Mouse (Mus musculus): ENCODE data around the gene Prdm8. TPM values are rescaled to one million over a fixed set of nuclear protein-coding genes. Genes with fewer than 3 reads are reported as not detected.

Gene Prdm8
- polyA plus RNA-seq (2016; fragmentation: Nextera tagmentation; extraction: Ambion mirVana): 0.45 and 0.92 TPM in 2 replicates

DNA sequence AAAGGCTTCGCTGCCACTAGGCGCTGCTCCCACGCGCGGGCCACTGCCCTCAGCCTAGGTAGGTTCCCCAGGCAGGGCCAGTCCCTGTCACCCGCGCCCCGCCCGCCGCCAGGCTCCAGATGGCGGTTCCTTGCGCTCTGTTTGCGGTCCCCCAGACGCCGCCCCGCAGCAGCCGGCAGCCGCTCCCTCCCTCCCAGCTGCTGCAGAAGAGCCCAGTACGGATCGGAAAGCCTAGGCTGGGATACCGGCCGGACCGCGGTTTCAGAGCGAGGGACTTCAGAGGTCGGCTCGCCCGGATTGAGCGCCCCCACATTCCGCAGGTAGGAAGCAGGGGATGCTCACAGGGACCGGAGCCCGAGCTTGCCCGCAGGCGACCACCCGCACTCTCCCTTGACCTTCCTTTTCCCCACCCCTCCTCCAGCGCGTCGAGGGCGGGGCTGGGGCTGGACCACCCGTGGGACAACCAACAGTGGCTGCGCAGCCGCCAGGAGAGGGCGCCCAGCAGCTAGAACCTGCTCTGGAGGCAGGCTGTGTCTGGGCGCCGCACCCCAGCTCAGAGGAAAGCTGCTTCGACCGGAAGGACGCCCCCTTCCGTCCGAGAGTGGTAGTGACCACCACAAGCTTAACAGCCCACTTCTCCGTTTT lies at the start of gene Prdm8:
Gene Prdm8, plus strand, starts transcription at position 19 of the 645 bp plus-strand sequence.
- H3K9me3 ChIP-seq: no peaks in the 10 kb centered on the region
- H3K4me1 ChIP-seq (replicated peaks): peaks cover 62% of the 10 kb centered on the region
- peaks cover 82% of the 10 kb centered on the region for H3K27me3 ChIP-seq (ENCODE audit: insufficient read depth, poor library complexity, severe bottlenecking)
- peak; percentile 93 for DNase-seq (ENCODE audit: low spot score)
- no peaks in the 10 kb centered on the region for H3K36me3 ChIP-seq
- H3K27ac ChIP-seq: peak within 1 kb of the TSS; percentile 80
- under 1% methylated on average over 51 of the region's 51 CpGs for WGBS
- peak within 1 kb of the TSS; percentile 62 for H3K4me3 ChIP-seq

DNA sequence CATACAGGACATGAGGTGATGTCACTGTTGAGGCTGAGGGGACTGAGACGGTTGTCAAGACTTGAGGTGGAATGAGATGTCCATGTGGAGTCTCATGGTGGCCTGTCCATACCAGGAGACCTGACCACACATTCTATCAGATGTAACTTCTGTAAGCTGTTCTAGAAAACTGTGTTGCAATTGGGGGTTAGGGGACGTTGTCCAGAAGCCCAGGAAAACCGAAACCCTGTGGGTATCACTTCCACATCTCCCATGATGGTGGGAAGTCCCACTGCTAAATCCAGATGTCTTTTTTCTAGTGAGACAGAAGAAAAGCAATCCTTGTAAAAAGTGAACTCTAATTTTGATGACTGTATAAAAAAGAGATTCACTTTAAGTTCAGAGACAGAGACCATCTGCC lies 39.9 kb upstream of the Prdm8 start:
- Histone ChIP-seq H3K36me3 (no peaks in the 10 kb centered on the region), H3K27me3 (ENCODE audit: insufficient read depth, poor library complexity, severe bottlenecking) (no peaks in the 10 kb centered on the region), H3K9me3 (no peaks in the 10 kb centered on the region), H3K4me3 (no peak overlapping the region), H3K4me1 (replicated peaks) (no peaks in the 10 kb centered on the region), H3K27ac (no peak overlapping the region)
- WGBS: 89% methylated on average over 3 of the region's 3 CpGs
- DNase-seq (ENCODE audit: low spot score): no peak

DNA sequence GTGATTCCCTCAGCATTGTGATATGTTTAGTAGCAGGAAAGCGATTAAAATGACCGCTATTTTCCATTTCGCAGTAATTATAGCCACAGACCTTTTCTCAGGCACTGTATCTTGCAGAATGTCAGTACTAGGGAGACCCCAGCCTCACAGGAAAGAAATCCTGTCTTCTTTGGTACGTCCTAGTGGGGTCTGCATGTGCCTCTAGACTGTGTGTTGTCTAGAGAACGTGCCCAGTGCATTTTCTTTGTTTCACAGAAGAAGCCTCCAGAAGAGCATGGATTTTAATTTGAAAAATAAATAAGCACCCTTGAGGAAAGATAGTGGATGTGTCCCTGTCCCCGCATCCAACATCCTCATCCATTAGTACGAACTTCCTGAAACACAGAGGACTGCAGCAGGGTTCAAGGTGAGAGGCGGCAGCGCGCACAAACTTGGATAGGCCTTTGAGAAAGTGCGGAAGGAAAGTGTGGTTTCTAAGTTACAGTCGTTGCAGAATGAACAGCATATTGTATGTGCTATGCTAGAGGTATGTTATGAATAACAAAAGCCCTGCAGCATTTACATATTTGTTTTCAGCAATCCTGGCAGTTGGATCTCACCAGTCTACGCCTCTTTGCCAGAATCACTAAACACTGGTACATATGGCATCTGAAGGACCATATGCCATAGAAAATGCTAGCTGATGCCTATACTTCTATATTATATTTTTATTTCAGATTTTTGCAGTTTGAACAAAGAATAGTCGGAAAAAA lies 28.3 kb upstream of the Prdm8 start:
- 80% methylated on average over 14 of the region's 14 CpGs for WGBS
- DNase-seq (ENCODE audit: low spot score): no peak

DNA sequence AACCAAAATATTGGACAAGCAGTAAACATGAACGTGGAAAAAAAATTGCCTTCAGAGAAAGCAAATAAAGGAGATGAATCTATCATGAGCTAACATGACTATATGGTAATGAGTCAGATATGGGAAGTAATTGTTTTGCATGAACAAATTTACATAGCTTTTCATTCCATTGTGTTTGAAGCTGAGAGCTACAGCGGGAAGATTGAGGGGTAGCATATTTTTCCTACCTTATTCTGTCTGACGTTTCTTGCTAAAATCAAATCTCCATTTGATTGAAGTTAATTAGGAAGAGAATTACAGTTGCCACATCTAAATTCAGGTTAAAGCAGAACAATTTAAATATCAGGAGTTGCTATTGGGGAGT lies 27.7 kb upstream of the Prdm8 start:
- H3K9me3 ChIP-seq: no peaks in the 10 kb centered on the region
- WGBS: 76% methylated on average over 3 of the region's 3 CpGs
- no peak for DNase-seq (ENCODE audit: low spot score)

More for the DNA sequence above, 28.3 kb upstream of the Prdm8 start:
- Histone ChIP-seq H3K4me3 (no peak overlapping the region), H3K9me3 (no peaks in the 10 kb centered on the region), H3K27ac (no peak overlapping the region), H3K27me3 (ENCODE audit: insufficient read depth, poor library complexity, severe bottlenecking) (no peaks in the 10 kb centered on the region), H3K4me1 (replicated peaks) (peaks cover 8% of the 10 kb centered on the region), H3K36me3 (no peaks in the 10 kb centered on the region)

DNA sequence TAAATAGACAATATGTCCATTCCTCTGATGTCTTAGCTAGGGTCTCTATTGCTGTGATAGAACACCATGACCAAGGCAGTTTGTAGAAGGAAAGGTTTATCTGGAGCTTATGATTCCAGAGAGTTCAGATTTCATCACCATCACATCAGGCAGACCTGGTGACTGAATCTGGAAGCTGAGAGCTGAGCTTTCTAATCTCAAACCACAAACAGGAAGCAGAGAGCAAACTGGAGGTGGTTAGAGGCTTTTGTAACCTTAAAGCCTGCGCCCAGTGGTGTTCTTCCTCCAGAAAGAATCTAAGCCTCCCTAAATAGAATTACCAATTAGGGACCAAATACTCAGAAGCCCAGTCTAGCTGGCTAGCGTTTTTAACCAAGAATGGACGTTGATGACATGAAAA lies 20.1 kb upstream of the Prdm8 start:
- Histone ChIP-seq H3K36me3 (no peaks in the 10 kb centered on the region), H3K9me3 (no peaks in the 10 kb centered on the region), H3K4me1 (replicated peaks) (no peaks in the 10 kb centered on the region), H3K27ac (no peak overlapping the region), H3K4me3 (no peak overlapping the region), H3K27me3 (ENCODE audit: insufficient read depth, poor library complexity, severe bottlenecking) (no peaks in the 10 kb centered on the region)
- DNase-seq (ENCODE audit: low spot score): no peak
- 74% methylated on average over 3 of the region's 3 CpGs for WGBS

More for the DNA sequence above, 27.7 kb upstream of the Prdm8 start:
- H3K4me3 ChIP-seq: no peak overlapping the region
- no peaks in the 10 kb centered on the region for H3K27me3 ChIP-seq (ENCODE audit: insufficient read depth, poor library complexity, severe bottlenecking)
- no peak overlapping the region for H3K27ac ChIP-seq
- H3K36me3 ChIP-seq: no peaks in the 10 kb centered on the region
- peaks cover 8% of the 10 kb centered on the region for H3K4me1 ChIP-seq (replicated peaks)

DNA sequence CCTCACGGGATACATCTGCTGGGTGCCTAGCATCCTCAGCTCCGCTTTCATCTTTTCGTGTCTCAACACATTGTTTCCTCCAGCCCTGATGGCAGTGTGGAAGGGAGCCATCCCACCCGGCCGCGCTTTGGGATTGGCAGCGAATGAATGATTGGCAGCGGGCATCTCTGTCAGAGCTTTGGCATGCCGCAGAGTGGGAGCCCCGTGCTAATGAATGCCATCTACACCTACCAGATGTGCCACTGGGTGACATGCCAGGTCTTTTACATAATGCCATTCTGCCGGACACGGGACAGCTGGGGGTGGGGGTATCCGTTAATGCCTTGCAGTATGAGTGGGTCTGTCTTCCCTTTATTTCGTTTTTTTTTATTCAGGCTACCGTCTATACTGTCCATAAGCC lies 882 bp upstream of the Prdm8 start:
- DNase-seq (ENCODE audit: low spot score): peak; percentile 36
- no peak overlapping the region for H3K27ac ChIP-seq
- H3K9me3 ChIP-seq: no peaks in the 10 kb centered on the region
- no peaks in the 10 kb centered on the region for H3K36me3 ChIP-seq
- under 1% methylated on average over 15 of the region's 15 CpGs for WGBS
- H3K4me3 ChIP-seq: peak overlapping the region; percentile 62
- peaks cover 51% of the 10 kb centered on the region for H3K4me1 ChIP-seq (replicated peaks)
- peaks cover 70% of the 10 kb centered on the region for H3K27me3 ChIP-seq (ENCODE audit: insufficient read depth, poor library complexity, severe bottlenecking)

DNA sequence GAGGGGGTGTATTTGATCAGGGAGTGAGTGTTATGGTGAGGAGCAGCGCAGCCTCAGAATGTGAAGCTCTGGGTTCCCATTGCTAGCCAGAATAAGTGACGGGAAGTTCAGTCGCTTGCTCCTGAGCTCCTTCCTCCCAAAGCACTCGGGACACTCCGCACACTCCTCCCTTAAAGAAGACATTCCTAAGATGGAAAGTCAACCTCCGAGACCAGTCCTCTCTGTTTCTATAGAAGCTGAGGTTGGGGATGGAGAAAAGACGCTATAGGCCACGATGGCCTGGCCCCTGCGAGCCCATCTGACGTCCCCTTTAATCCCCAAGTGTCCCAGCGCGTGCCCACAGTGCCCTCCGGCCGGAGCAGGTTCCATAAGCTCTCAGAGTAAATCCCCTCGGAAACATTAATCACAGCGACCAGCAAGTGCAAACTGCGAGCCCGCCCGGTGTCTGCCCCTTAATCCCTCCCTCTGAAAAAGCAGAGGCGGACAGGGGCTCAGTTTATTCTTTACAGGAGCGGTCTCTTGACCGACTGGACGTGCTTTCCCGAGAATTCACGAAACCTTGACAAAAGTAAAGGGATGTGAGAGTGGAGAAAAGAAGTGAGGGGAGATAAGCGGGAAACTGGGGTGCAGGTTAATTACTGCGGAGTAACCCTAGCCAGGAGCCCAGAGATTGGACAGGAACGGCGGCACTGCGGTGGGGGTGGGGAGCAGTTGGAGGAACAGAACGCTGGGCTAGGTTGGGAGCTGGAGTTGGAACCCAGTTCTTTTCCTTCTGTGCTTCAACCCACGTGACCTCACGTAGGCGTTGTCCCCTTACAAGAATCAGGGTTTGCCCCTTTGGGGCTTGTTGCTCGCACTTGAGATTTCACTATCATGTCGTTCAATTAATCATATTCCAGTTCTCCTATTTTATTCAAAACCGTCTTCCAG lies 1.6 kb downstream of the Prdm8 start:
- under 1% methylated on average over 37 of the region's 37 CpGs for WGBS
- DNase-seq (ENCODE audit: low spot score): peak; percentile 42
- Histone ChIP-seq H3K4me1 (replicated peaks) (peaks cover 71% of the 10 kb centered on the region), H3K27me3 (ENCODE audit: insufficient read depth, poor library complexity, severe bottlenecking) (peaks cover 95% of the 10 kb centered on the region), H3K9me3 (no peaks in the 10 kb centered on the region), H3K27ac (peak overlapping the region; percentile 80; the same call in 1 of the 2 replicates), H3K4me3 (peak overlapping the region; percentile 62), H3K36me3 (no peaks in the 10 kb centered on the region)

DNA sequence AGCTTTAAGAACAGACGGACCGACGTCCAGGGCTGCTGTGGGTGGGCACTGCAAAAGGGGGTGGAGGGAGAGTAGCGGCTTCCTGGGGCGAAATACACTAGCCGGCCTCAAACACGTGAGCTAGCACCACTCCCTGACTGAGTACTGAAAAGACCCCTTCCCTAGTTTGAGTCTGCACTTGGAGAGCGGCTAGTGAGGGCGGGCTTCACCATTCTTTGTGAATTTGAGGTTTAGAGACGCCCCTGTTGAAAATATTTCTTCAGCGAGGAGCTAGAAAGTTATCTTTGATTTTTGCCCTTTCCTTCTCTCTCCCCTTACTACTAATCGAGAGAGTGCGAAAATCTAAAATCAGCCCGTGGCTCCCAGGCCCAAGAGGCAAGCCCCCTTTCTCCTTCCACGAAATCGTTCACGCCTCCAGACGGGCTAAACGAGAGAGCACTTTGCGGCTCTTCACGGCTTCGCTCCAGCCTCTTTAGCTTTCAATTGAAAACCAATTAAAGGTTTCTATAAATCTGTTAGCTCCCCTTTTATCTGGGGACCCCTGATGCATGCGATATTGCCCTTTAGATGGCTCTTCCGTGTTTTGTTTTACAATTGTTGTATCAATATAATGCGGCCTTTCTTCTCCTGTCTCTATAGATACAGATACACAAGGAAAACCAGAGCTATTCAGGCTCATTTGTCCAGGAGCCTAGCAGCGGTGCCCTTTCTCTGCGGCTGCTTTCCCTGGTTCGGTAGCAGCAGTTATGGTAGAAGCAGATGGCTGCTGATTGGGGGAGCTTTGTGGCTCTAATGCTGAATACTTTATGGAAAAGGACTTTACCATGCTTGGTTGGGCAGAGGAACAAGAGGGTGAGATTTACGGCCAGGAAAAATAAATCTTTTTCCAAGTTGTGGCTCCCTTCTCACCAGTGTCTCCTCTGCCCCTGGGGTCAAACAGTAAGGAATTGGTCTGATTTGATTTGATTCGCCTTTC lies 2.7 kb downstream of the Prdm8 start:
- Histone ChIP-seq H3K9me3 (no peaks in the 10 kb centered on the region), H3K27ac (peak overlapping the region; percentile 69; the same call in 1 of the 2 replicates), H3K4me1 (replicated peaks) (peaks cover 71% of the 10 kb centered on the region), H3K36me3 (no peaks in the 10 kb centered on the region), H3K4me3 (peak overlapping the region; percentile 62), H3K27me3 (ENCODE audit: insufficient read depth, poor library complexity, severe bottlenecking) (peaks cover 100% of the 10 kb centered on the region)
- peak; percentile 67 for DNase-seq (ENCODE audit: low spot score)
- WGBS: under 1% methylated on average over 30 of the region's 30 CpGs

DNA sequence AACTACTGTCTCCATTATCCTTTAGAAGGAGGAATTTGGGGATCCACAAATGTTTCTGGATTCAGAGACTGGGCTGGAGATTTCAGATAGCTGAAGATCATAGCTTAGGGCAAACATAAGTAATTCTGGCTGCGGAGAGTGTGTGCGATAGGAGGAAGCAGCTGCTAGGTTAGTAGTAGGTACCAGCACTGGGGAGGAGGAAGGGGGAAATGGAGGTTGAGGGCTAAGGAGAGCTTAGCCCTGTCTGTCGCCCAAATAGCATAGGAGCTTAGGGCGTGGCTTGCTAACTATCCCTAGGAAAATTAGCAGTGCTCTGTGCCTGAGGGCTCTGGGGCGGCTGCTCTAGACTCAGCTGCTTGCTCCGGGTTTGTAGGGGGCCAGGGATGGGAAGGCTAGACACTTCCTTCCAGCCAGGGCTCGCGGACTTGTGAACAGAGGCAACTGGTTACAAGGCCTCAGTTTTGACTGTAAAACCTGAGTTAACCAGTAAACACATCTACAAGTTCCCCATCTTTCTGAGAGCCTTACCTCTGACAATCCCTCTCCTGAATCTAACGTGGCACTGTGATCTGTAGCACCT lies 4.7 kb downstream of the Prdm8 start:
- 4% methylated on average over 9 of the region's 9 CpGs for WGBS
- H3K27ac ChIP-seq: no peak overlapping the region
- H3K27me3 ChIP-seq (ENCODE audit: insufficient read depth, poor library complexity, severe bottlenecking): peaks cover 100% of the 10 kb centered on the region
- no peak for DNase-seq (ENCODE audit: low spot score)
- H3K36me3 ChIP-seq: no peaks in the 10 kb centered on the region
- H3K4me1 ChIP-seq (replicated peaks): peaks cover 59% of the 10 kb centered on the region
- H3K9me3 ChIP-seq: no peaks in the 10 kb centered on the region
- H3K4me3 ChIP-seq: no peak overlapping the region

DNA sequence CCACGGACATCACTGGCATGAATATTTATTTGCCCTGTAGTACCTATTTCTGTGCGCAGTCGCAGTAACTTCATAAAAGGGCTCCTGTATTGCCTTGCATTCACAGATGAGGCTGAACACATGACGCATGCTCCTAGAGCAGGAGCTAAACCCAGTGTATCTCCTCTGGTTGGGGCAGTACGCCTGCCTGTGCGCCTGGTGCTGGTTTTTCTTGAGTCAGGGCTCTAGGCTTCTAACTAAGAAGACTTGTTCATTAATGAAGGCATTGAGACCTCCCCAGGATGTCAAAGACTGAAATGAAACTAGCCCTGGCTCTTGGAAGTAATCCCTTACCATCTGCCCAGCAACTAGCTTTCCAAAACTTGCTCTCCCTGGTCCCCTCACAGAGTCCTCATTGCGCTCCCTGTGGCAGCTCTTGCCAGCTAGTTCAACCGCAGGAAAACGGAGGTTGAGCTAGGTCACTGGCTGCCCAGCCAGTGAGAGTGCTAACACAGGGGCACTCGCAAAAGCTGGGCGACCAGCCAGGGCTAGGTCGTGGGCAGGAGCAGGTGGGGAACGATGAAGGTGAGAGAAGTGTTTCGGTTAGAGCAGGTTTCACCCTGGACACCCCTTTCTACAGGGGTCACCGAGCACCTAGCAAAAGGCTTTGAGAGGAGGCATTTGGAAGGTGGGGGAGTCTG lies 5.6 kb downstream of the Prdm8 start:
- DNase-seq (ENCODE audit: low spot score): no peak
- peaks cover 50% of the 10 kb centered on the region for H3K4me1 ChIP-seq (replicated peaks)
- H3K27me3 ChIP-seq (ENCODE audit: insufficient read depth, poor library complexity, severe bottlenecking): peaks cover 100% of the 10 kb centered on the region

DNA sequence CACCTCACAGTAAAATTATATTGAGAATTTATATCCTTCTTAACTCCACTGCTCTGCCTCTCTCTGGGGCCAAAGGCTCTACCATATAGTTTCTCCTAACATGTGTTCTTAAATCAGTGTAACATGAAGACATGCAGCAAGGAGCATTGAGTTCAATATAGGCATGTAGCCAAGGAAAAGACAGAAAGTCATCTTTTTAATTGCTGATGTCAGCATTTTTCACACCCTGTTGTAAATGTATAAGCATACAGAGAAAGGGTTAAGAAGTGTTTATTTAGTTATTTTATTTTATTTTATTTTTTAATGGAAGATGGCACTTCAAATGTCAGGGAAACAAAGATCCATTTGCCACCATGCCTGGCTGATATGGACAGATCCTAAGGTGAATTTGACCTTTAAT lies 6.7 kb downstream of the Prdm8 start:
- no peak for DNase-seq (ENCODE audit: low spot score)
- H3K36me3 ChIP-seq: no peaks in the 10 kb centered on the region
- H3K4me1 ChIP-seq (replicated peaks): peaks cover 40% of the 10 kb centered on the region
- peaks cover 100% of the 10 kb centered on the region for H3K27me3 ChIP-seq (ENCODE audit: insufficient read depth, poor library complexity, severe bottlenecking)
- no peaks in the 10 kb centered on the region for H3K9me3 ChIP-seq
- H3K4me3 ChIP-seq: no peak overlapping the region
- no peak overlapping the region for H3K27ac ChIP-seq

More for the DNA sequence above, 5.6 kb downstream of the Prdm8 start:
- Histone ChIP-seq H3K27ac (0 out of 2 replicates have a peak overlapping the region, but pooled peaks have one; percentile 16), H3K36me3 (no peaks in the 10 kb centered on the region), H3K4me3 (no peak overlapping the region), H3K9me3 (no peaks in the 10 kb centered on the region)
- 3% methylated on average over 15 of the region's 15 CpGs for WGBS

Data from hindbrain, embryonic 10.5 days (tissue).